Mouse (Mus musculus): Measurements from ENCODE around the gene Actrt3. TPM values are rescaled to one million over a fixed set of nuclear protein-coding genes. Genes with fewer than 3 reads are reported as not detected.

Gene Actrt3
- 0.70 TPM for polyA plus RNA-seq (2015; fragmentation: Illumina TruSeq; extraction: RNeasy Lipid Tissue Mini Kit (QIAGEN cat#74804); ENCODE audit: insufficient read depth, low read depth, low replicate concordance)

DNA sequence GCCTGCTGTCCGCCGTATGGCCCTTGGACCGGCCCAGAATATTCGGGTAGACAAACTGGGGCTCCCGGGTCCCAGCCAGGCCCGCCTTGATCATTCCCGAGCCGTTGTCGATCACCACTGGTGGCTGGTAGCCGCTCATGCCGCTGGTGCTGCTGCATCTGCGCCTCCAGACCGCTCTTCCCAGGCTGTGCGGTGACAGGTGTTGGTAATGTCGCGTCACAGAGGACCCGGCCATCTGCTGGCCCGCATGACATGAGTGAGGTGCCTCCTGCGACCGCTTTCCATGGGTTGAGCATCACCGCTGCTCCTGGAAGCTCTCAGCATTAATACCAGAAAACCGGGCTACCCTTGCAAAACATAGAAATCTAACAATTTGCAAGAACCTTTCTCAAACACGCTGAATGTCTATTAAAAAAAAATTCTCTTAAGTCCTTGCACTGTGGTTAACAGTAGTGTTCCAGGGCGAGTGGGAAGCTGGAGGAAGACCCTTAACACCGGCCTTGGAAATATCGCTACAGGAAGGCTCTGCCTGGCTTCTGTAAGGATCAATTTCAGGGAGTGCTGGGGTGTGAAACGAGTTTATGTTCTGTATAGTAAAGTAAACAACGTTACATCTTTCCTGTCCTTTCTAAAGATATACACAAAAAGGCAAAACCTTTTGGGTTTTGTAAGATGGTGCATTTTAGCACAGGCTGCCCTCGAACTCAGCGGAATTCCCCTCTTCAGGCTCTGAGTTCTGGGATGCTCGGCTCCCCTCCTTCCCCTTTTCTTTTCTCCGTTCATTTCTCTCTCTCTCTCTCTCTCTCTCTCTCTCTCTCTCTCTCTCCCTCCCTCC, at the start of gene Actrt3:
TSS of gene Actrt3 (minus strand) at position 229 of the 835 bp plus-strand sequence.

DNA sequence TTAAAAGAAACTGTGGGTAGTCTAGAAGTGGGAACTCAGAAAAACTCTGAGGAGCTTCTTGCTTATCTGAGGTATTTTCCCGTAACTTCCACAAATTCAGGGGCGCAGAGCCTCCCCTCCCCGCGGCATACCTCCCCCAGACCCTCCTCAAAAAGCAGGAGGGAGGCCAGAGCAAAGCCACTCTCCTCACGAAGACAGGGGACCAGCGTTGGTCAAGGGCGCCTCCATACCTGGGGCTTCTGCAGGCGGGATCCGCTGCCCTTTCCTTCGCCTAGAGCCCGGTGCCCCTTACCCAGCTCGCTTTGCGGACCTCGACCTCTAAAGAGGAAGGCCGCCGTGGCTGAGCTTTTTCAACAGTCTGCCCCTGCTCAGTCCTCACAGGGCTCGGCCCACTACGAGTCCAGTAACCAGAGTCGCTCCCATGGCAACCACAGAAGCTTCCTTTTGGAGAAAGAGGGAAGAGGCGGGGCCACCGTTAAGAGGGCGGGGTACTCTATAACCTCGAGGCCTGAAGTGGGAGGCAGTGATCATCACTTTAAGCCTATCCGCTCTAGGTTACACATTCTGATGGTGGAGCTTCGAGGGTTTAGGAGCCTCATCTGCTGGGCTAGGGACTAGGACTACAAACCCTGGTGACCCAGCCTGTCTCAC, 47.8 kb upstream of the Actrt3 start, which contains the start of gene Lrrc34:
TSS of gene Lrrc34 (minus strand) at position 430 of the 651 bp plus-strand sequence.

DNA sequence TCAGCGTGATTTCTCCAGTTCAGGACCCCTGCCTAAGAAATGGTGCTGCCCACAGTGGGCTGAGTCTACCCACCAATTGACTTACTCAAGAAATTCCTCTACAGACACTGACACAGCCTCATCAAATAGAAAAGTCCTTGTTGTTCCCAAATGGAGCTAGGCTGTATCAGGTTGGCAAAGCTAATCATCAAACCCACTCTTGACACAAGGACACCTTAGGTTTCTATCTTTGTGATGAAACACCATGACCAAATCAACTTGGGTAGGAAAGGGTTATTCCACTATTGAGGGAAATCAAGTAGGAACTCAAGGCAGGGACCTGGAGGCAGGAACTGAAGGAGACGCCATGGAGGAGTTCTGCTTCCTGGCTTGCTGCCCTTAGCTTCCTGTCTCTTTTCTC, 44.5 kb upstream of the Actrt3 start, which contains the start of gene Lrriq4:
TSS of gene Lrriq4 (plus strand) at position 301 of the 400 bp plus-strand sequence.

DNA sequence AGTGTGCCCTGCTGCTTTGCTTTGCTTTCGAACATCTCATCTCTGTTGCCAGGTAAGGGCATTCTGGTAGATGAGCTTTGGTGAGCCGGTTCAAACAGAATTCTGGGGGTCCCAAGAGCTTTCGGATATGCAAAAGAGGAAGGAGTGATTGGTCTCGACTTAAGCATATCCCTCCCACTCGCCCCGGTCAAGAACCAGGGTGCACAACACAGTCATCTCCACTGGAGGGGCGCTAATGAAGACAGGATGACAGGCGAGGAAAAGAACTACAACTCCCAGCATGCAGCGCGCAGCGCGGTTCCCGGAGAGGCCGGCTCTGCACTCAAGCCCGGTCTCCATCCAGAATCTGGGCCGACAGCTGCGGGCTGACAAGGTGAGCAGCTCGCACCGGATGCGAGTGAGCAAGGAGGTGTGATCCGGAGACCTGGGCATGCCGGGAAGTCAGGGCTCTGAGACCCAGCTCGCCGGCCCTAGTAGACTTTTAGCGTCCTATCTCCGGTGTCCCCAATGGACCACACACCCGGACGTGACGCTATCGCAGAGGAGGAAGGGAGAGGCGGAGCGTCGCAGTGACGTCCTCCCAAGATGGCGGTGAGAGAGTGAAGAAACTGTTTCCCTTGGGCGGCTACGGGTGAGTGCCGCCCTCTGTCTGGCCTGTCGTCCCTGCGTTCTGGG, 2.5 kb upstream of the Actrt3 start, which contains the start of gene Mynn:
TSS of gene Mynn (plus strand) at position 1 of the 675 bp plus-strand sequence.

DNA sequence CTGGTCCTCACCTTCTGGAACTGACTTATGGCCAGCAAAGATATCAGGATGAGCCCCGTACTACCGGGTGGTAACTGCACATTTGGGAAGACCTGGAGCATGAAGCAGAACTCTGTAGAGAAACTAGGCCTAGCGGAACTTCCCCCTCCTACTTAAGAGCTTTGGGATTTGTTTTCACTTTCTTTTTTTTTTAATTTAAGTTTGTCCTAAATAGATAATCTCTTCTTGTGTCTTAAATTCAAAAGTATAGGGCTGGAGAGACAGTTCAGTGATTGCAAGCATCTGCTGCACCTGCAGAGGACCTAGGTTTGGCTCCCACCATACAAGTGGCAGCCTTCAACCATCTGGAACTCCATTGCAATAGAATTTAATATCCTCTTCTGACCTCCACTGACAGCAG, 51.8 kb downstream of the Actrt3 start, which contains the start of gene Mecom:
TSS of gene Mecom (minus strand) at position 101 of the 400 bp plus-strand sequence.

Other genes with a start within 250 kb of the Actrt3 start
- gene Mecom, start 51.9 kb downstream of the Actrt3 start, polyA plus RNA-seq (2015; fragmentation: Illumina TruSeq; extraction: RNeasy Lipid Tissue Mini Kit (QIAGEN cat#74804); ENCODE audit: insufficient read depth, low read depth, low replicate concordance), result 5.6 TPM
- gene Mynn, start 2.1 kb upstream of the Actrt3 start, polyA plus RNA-seq (2015; fragmentation: Illumina TruSeq; extraction: RNeasy Lipid Tissue Mini Kit (QIAGEN cat#74804); ENCODE audit: insufficient read depth, low read depth, low replicate concordance), result 2.3 TPM
- not detected for gene Lrriq4, start 44.6 kb upstream of the Actrt3 start, polyA plus RNA-seq (2015; fragmentation: Illumina TruSeq; extraction: RNeasy Lipid Tissue Mini Kit (QIAGEN cat#74804); ENCODE audit: insufficient read depth, low read depth, low replicate concordance)
- not detected for gene Lrrc34, start 47.9 kb upstream of the Actrt3 start, polyA plus RNA-seq (2015; fragmentation: Illumina TruSeq; extraction: RNeasy Lipid Tissue Mini Kit (QIAGEN cat#74804); ENCODE audit: insufficient read depth, low read depth, low replicate concordance)
- gene Lrrc31, start 99.9 kb upstream of the Actrt3 start, polyA plus RNA-seq (2015; fragmentation: Illumina TruSeq; extraction: RNeasy Lipid Tissue Mini Kit (QIAGEN cat#74804); ENCODE audit: insufficient read depth, low read depth, low replicate concordance), result not detected
- not detected for gene Samd7, start 146.4 kb upstream of the Actrt3 start, polyA plus RNA-seq (2015; fragmentation: Illumina TruSeq; extraction: RNeasy Lipid Tissue Mini Kit (QIAGEN cat#74804); ENCODE audit: insufficient read depth, low read depth, low replicate concordance)
- gene Sec62, start 192.9 kb upstream of the Actrt3 start, polyA plus RNA-seq (2015; fragmentation: Illumina TruSeq; extraction: RNeasy Lipid Tissue Mini Kit (QIAGEN cat#74804); ENCODE audit: insufficient read depth, low read depth, low replicate concordance), result 40.6 TPM

Measured in pancreas, adult 10 weeks (tissue).